Mouse (Mus musculus): ENCODE results near the gene Dner.

Dner gene

DNA sequence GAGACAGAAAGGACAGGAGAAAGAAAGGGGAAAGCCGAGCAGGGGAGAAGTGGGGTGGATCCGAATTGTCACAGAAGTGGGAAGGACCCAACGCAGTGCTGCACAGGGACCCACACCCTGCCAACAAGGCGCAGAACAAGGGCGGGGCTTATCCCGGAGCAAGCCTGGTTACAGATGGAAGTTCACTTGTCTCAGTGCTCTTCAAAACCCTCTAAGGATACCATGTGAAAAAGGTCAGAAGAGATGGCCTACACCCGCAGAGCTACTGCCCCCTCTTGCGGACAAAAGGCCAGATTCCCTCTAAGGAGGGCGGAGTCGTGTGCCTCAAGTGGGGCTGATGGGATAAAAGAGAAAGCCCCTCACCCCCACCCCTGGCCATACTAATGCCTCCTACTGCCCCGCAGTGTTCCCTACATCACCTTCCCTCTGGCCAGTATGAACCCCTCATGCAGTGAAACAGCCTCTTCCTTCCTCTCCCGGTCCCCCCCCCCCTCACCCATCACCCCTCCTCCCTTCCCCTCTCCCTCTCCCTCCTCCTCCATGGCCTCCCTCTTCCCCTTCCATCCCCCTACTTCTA, 73.0 kb downstream of the Dner start:
- DNase-seq: no peak

- DNase-seq: peak; percentile 51
Observed at GRCm38 (mm10) chr1:84621308-84621707, 74.7 kb downstream of the Dner start.

DNA sequence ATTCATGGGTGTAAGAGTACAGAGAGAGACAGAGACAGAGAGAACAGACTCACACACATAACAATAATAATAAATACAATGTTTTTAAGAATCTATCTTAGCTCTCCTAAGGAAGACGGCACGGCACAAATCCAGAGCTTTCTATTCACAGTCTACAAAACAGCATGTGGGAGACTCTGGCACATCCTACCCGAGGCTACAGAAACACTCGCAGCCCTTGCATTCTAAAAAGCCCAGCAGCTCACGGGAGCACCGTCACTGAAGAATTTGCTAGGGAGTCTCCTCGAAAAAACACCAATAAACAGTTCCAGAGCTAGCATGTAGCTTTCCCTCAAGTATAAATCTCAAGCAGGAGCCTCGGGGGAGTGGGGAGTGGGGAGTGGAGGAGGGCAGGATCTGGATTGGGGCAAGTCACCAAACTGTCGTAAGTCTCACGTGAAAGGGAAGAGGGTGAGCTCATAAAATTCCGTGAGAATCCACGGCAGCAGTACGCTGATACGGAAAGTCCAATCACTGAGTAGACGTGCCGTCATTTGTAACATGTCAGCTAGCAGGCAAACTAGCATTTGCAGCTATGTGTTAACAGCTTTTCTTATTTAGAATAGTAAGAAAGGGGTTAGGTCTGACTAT, 76.8 kb downstream of the Dner start:
- DNase-seq: no peak

- DNase-seq: no peak
Observed at GRCm38 (mm10) chr1:84618094-84618493, 77.9 kb downstream of the Dner start.

- no peak for DNase-seq
Observed at GRCm38 (mm10) chr1:84616133-84616532, 79.9 kb downstream of the Dner start.

DNA sequence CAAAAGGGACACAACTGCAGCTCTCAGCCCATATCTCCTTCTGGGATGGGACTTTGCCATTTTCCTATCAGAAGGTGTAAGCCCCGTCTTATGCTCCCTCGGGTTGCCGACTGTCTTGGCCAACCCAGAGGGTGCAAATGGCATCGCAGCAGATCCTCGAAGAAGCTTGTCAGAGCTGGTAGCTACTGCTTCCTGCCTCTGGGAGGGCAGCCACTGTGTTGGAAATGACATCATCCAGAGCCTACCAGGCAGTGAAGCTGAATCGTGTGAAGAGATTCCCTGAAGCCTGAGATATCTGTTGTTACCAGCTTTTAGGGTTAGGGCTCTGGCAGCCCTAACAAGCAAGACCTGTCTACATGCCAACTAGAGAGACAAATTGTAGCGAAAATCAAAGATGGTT, 81.4 kb downstream of the Dner start:
- DNase-seq: no peak

DNA sequence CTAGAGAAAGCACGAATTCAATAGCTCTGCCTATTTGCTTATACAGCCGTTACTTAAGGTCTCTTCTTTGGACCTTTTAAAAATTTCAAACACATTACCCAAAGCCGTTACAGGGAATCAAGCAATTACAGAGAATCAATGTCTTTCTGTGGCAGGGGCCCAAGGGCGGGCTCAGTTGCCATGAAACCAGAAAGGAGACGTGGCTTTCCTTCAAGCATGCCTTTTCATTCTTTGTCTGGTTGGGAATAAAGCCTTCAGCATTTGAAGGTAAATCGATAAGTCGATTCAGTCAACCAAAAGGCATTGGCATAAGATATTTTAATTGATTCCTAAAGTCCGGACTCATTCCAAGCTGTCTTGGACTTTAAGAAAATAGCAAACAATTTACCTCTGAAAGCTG, 82.9 kb downstream of the Dner start:
- DNase-seq: no peak

DNA sequence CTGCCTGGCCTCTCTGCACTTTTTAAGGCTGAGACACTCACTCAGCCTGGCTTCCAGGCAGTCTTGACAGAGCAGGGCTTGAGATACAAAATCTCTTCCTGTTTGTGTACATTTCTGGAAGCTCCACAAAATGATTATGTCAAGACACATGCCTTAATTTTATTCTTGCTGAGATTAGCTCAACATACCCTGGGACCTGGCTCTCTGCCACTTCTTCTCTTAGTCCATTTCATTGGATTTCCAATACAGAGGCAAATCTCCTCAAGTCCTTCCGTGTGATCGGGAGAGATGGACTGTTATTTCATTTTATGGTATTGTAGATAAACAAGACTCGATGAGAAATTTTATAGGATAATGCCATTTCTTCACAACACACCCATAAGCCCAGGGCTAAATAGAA, 84.7 kb downstream of the Dner start:
- no peak for DNase-seq

GRCm38 (mm10) chr1:84599025-84599424, 97.0 kb downstream of the Dner start:
- no peak for DNase-seq

- DNase-seq: no peak
Observed at GRCm38 (mm10) chr1:84596023-84596422, 100.0 kb downstream of the Dner start.

- DNase-seq: no peak
Observed at GRCm38 (mm10) chr1:84592394-84592793, 103.6 kb downstream of the Dner start.

DNA sequence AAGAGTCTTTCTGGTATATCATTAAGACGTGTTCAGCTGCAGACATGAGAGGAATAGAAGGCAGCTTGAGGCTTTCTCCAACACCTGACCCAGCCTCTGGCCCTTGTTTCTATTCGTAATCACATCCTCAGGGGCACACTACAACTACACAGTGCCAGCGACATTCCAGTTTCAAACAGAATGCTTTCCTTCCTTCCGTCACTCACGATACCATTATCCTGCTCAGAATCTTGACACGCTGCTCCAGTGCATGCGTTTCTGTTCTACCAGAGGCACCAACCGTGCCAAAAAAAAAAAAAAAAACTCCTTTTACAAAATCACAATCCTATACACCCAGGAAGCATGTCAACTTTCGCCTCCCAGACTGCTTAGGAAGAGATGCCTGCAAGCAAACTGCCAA, 105.5 kb downstream of the Dner start:
- no peak for DNase-seq

- no peak for DNase-seq
Observed at GRCm38 (mm10) chr1:84585434-84585833, 110.6 kb downstream of the Dner start.

DNA sequence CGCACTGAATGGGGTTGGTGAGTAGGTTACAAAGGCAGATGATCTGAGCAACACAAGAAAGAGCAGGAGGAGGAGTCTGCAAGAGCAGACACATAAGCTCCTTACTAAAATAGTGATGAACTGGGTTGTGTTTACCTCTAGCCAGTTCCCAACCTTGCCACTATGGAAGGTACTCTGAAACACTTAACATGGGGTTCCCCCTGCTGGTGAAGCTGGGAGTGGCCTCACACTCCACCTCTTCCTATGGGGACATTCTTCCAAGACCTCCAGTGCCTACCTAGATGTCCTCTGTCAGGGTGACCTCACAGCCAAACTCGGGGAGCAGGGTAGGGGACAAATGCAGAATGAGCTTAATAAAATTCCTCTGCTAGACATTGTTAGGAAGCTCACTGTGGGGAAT, 114.2 kb downstream of the Dner start:
- DNase-seq: peak; percentile 37

DNA sequence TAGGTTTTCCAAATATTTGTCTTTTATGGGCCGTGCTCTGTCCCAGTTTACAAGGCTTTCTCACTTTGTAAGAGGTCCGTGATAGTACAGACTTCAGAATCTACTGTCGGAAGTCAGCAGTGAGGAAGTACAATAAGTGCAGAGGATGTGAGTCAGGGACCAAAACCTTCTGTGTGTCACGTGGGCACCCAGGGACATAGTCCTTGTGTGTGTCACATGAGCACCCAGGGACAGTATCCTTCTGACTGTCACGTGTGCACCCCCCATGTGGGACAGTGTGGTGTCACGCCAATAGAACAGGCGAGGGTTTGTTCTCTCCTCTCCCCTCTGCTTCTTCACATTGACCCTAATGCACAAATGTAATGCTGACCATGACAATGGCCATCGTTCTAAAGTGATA, 134.2 kb downstream of the Dner start:
- DNase-seq: no peak

GRCm38 (mm10) chr1:84561387-84561786, 134.6 kb downstream of the Dner start:
- DNase-seq: no peak

GRCm38 (mm10) chr1:84556546-84557511, 139.2 kb downstream of the Dner start:
- no peak for DNase-seq

DNA sequence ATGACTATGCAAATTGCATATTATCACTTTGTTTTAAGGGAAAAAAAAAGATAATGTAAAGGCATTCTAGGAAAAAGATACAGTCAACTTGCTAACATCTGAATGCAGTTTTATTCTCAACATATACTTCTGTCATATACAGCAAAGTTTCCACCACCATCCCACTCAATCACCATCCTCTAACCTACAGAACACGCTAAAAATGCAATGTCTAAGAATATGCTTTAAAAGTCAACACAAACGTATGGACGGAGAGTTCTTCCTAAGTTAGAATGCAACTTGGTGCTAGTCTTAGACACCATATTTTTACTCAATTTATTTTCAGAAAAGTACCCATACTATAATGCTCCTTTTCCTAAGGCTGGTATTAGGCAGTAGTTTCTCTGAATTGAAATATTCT, 144.0 kb downstream of the Dner start:
- DNase-seq: no peak

- no peak for DNase-seq
Observed at GRCm38 (mm10) chr1:84550065-84550368, 146.0 kb downstream of the Dner start.

DNA sequence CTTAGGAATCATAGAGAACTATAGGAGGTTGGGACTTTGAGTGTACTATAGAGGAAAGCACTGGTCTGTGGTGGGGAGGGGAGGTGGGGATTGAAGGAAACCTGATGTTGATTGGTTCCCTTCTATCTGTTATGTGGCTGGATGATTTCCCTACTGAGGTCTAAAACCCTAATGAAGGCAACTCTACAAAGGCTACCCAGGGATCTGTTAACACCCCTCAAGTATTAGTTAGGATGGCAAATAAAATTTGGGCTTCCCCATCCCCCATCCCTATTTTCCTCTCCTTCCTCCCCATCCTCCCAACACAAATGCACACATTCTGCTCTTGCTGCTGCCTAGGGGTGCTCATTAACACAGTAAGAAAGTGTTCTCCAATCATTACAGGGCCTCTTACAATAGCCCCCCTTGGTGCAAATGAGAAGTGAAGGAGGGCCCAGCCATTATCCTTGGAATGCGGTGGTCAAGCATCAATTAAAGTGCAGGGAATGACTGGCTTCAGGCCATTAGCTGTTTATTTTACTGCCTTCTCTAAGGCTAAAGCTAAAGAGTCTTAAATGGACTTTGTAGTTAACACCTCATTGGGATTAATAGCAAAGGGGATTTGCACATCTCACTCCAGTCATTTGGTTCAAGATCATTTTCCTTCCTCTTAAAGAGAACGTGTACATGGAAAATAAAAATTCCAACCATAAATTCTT, 146.5 kb downstream of the Dner start:
- no peak for DNase-seq

GRCm38 (mm10) chr1:84536069-84536468, 160.0 kb downstream of the Dner start:
- no peak for DNase-seq

GRCm38 (mm10) chr1:84525514-84525913, 170.5 kb downstream of the Dner start:
- DNase-seq: no peak

DNA sequence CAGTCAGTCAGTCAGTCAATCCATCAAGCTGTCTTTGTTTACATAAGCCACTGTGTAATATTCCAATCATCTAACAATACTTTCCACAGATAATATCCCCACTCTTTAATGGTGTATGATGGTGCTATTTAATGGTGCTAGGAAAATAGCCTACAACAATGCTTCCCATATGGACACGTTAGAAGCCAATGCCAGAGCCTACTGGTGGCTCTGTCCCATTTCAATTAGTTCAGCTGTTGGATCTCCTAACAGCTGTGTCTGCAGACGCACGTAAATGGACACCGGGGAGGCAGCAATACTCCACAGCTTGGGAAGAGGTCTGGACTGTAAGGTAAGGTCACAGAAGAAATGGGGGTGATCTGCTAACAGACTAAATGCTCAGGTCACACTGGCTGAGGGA, 171.6 kb downstream of the Dner start:
- DNase-seq: no peak

DNA sequence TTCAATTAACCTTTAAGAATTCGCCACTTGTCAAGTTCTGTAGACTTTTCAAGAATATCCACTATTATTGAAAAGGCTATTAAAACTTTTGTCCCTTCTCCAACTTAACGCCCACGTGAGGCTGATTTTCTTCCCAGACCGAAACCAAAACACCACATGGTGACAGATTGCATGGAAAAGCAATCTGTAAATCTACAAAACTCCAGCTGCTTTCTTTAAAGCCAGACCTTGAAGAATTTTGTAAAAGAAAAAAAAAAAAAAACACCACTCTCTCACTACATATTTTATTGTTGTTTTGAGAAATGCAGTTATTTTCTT, 173.1 kb downstream of the Dner start:
- DNase-seq: no peak
